Mouse (Mus musculus): ENCODE measurements at regions not wholly inside any gene's neighbourhood (a gene's known extent, or its start where the extent isn't known, plus 50 kb on each side); places are given as distances from the start of the nearest gene placed in this dataset.

DNA sequence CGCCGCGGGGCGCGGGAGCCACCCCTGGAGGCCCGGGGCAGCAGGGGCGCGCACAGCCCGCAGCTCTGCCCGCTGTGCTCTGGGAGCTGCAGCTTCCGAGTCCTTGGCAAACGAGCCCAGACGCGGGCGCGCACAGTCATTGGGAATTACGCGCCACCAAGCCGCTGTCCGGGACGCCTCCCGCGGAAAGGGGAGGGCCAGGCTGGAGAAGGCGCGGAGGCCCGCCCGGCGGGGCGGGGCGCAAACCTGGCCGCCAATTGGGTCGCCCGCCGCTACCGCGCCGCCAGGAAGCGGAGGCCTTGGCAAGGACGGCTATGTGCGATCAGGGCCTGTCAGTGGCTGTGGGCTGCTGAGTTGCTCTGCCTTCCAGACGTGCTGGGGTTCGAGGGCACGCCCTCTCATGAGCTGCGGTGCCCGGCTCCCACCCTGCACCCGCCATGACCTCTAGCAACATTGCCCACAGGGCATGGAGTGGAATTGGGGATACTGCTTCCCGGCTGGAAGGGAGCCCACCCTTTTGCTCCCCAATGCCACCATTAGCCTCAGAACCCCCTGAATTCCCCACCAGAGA is 739.1 kb upstream of the Ywhaq start:
- in situ Hi-C loops (cut with MboI, MseI) = loop anchor here (5.0 kb wide), 1 partner anchor 1161 kb away; no protein-coding TSS in a partner anchor

DNA sequence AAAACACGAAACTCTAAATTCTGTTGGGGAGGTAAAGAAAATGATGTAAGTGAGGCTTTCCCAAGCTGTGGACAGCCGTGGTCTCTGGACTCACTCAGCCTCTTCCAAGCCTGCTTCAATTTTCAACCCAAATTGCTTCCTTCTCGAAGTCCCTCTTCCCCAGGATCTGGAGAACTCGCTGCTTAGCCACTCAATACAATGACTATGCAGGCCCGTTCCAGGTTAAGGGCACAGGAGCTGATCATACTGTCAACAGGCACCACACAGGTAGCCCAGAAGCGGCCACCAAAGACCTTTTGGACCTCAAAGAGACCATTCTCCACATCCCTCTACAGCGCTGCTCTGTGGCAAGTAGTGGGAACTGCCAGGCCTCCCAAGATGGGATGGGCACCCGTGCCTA is 737.9 kb upstream of the Ywhaq start:
- in situ Hi-C loops (cut with MboI, MseI) = loop anchor here (5.0 kb wide), 1 partner anchor 1162 kb away; no protein-coding TSS in a partner anchor

Data from T-helper 17 cell (primary cell).